Mouse (Mus musculus) heart, embryonic 12.5 days (tissue): ENCODE measurements around the gene Rabl2. TPM values are rescaled to one million over a fixed set of nuclear protein-coding genes. Genes with fewer than 3 reads are reported as not detected.

Experiments used
- ATAC-seq: fragments of 200-750 bp; cut with Nextera tagmentation; 2 replicates; pipeline ENCODE4 v1.8.0; 2017; ENCODE audit warnings: moderate TSS enrichment, moderate library complexity; ENCODE audit not compliant: insufficient number of reproducible peaks, low FRiP score
- H3K27ac ChIP-seq: fragments of 300-500 bp; sonication (generic); 2 replicates; pipeline ENCODE4 v1.5.1; 2016; ENCODE audit warnings: mild to moderate bottlenecking, moderate library complexity; ENCODE audit not compliant: poor library complexity, severe bottlenecking
- H3K27me3 ChIP-seq: fragments of 300-500 bp; sonication (generic); replicated peaks from 2 replicates; pipeline ENCODE4 v1.6.1; 2016; ENCODE audit warnings: mild to moderate bottlenecking, moderate library complexity
- H3K36me3 ChIP-seq: fragments of 300-500 bp; sonication (generic); 2 replicates; pipeline ENCODE4 v1.6.1; 2016; ENCODE audit warnings: mild to moderate bottlenecking, moderate library complexity
- H3K4me1 ChIP-seq: fragments of 300-500 bp; sonication (generic); replicated peaks from 2 replicates; pipeline ENCODE4 v1.6.1; 2016; ENCODE audit warnings: mild to moderate bottlenecking
- H3K4me2 ChIP-seq: fragments of 300-500 bp; sonication (generic); 2 replicates; pipeline ENCODE4 v1.6.1; 2016; ENCODE audit warnings: mild to moderate bottlenecking, moderate library complexity
- H3K4me3 ChIP-seq: fragments of 300-500 bp; sonication (generic); 2 replicates; pipeline ENCODE4 v1.5.1; 2016; ENCODE audit warnings: mild to moderate bottlenecking
- H3K9ac ChIP-seq: fragments of 300-500 bp; sonication (generic); 2 replicates; pipeline ENCODE4 v1.6.1; 2016; ENCODE audit warnings: mild to moderate bottlenecking, moderate library complexity
- H3K9me3 ChIP-seq: fragments of 300-500 bp; sonication (generic); replicated peaks from 2 replicates; pipeline ENCODE4 v1.6.1; 2016; ENCODE audit warnings: mild to moderate bottlenecking, moderate library complexity
- WGBS: fragments of 180-500 bp; shearing (Covaris S2); methylation state at CpG from one replicate; pipeline ENCODE4 v1.1.7; 2016; 5-methylcytosine and 5-hydroxymethylcytosine counted together
- polyA plus RNA-seq: library from polyadenylated mRNA; unstranded; fragments of >200 nt; fragmentation: Nextera tagmentation; extraction: Ambion mirVana; gene quantifications from 2 replicates; pipeline ENCODE4 v1.2.1, GENCODE M21; 2016

Rabl2 gene
- polyA plus RNA-seq, result 20.3 and 21.1 TPM in 2 replicates

DNA sequence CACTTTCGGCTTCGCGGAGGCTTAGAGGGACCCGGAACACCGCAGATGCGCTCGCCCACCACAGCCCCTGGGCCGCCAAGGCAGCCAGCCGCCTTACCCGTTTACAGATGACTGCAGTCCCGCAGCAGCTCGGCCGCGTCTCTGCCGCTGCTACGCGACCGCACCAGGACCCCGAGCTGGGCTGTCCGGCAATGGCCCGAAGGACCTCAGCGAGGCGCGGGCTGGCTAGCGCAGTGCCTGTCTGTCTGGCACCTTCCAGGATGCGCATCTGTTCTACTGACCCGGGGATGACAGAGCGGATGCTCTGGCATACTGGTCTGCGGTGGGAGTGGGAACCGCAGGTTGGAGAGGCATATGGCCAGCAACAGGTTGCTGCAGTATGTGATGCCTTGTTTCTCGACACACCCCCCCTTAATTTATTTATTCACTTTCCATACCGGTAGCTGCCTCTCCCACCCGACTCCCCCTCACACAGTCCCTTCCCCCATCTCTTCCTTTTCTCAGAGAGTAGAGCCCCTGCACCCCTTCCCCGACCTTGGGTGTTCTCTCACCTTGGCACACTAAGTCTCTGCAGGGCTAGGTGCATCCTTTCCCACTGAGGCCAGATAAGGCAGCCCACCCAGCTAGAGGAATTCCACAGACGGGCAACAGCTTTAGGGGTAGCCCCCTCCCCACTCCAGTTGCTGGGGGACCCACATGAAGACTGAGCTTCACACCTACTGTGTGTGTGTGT lies at the start of gene Rabl2:
TSS of gene Rabl2 (minus strand) at position 201 of the 733 bp plus-strand sequence.
- H3K27ac ChIP-seq, result no peak within 1 kb of the TSS
- under 1% methylated on average over 35 of the region's 35 CpGs for WGBS

GRCm38 (mm10) chr15:89623626-89623959 lies 31.9 kb upstream of the Rabl2 start:
- Histone ChIP-seq H3K9me3 (0 out of 2 replicates have a peak, but pooled peaks cover 4% of the 10 kb centered on the region), H3K9ac (no peak overlapping the region), H3K27ac (no peak overlapping the region), H3K4me3 (no peak overlapping the region), H3K4me1 (0 out of 2 replicates have a peak, but pooled peaks cover 4% of the 10 kb centered on the region), H3K4me2 (no peak overlapping the region), H3K27me3 (no peaks in the 10 kb centered on the region), H3K36me3 (no peaks in the 10 kb centered on the region)
- peak; percentile 39; the same call in 1 of the 2 replicates for ATAC-seq
- 14% methylated on average over 6 of the region's 6 CpGs for WGBS

More for the DNA sequence above, at the start of gene Rabl2:
- H3K27me3 ChIP-seq, result no peaks in the 10 kb centered on the region
- peak; percentile 91 for ATAC-seq
- H3K4me1 ChIP-seq, result peaks cover 4% of the 10 kb centered on the region
- H3K9me3 ChIP-seq, result no peaks in the 10 kb centered on the region
- peak within 1 kb of the TSS; percentile 84 for H3K9ac ChIP-seq
- peak within 1 kb of the TSS; percentile 89 for H3K4me2 ChIP-seq
- peak within 1 kb of the TSS; percentile 92 for H3K4me3 ChIP-seq
- no peaks in the 10 kb centered on the region for H3K36me3 ChIP-seq

GRCm38 (mm10) chr15:89622959-89623625 lies 31.4 kb upstream of the Rabl2 start:
- Histone ChIP-seq H3K4me1 (0 out of 2 replicates have a peak, but pooled peaks cover 4% of the 10 kb centered on the region), H3K9ac (no peak overlapping the region), H3K27ac (no peak overlapping the region), H3K36me3 (no peaks in the 10 kb centered on the region), H3K27me3 (no peaks in the 10 kb centered on the region), H3K9me3 (0 out of 2 replicates have a peak, but pooled peaks cover 4% of the 10 kb centered on the region), H3K4me2 (no peak overlapping the region), H3K4me3 (no peak overlapping the region)
- WGBS, result 54% methylated on average over 5 of the region's 5 CpGs
- no peak for ATAC-seq

- H3K4me3 ChIP-seq, result no peak overlapping the region
- peak; percentile 55; the same call in 1 of the 2 replicates for ATAC-seq
- H3K9ac ChIP-seq, result no peak overlapping the region
- no peak overlapping the region for H3K27ac ChIP-seq
- no peak overlapping the region for H3K4me2 ChIP-seq
- H3K27me3 ChIP-seq, result no peaks in the 10 kb centered on the region
- H3K36me3 ChIP-seq, result no peaks in the 10 kb centered on the region
- WGBS, result 77% methylated on average over 12 of the region's 12 CpGs
- H3K4me1 ChIP-seq, result 0 out of 2 replicates have a peak, but pooled peaks cover 4% of the 10 kb centered on the region
- 0 out of 2 replicates have a peak, but pooled peaks cover 4% of the 10 kb centered on the region for H3K9me3 ChIP-seq
Observed at GRCm38 (mm10) chr15:89622312-89622958, 30.7 kb upstream of the Rabl2 start.

DNA sequence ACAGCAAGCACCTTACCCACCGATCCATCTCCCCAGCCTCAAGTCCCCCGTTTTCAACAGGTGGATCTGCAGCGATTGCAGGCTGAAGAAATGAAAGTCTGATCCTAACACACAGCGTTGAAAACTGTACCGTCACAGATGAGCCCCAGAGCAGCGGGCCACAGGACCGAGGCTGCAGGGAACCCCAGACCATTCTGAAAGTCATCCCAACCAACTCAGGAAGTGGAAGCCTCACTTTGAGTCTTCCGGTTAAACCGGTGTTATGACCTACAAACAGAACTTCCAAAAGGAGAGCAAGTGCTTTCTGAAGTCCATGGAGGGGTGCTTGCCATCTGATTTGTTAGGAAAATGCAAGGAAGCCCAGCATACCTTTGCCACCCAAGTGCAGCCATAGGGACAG lies 16.2 kb upstream of the Rabl2 start:
- no peak for ATAC-seq
- 72% methylated on average over 9 of the region's 9 CpGs for WGBS
- Histone ChIP-seq H3K4me3 (no peak overlapping the region), H3K36me3 (no peaks in the 10 kb centered on the region), H3K27me3 (no peaks in the 10 kb centered on the region), H3K4me2 (no peak overlapping the region), H3K9me3 (peaks cover 5% of the 10 kb centered on the region), H3K9ac (no peak overlapping the region), H3K4me1 (no peaks in the 10 kb centered on the region), H3K27ac (no peak overlapping the region)

DNA sequence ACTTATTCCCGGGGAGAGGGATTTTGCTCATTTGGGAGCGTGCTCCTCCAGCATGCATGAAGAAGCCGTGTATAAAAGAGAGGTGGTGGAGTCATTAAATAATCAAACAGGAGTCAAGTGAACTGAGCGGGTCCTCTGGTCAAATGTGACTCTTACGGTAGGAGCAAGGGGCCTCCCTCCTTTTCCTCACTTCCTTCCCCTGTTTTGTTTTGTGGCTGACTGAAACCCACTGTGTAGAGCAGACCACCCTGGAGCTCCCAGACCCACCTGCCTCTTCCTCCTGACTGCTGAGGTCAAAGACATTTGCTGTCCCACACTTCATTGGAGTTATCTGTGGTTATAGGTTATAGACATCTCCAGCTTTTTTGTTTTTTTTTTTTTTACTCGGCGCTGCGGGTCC lies 15.8 kb upstream of the Rabl2 start:
- WGBS, result 74% methylated on average over 8 of the region's 8 CpGs
- no peak for ATAC-seq
- Histone ChIP-seq H3K4me1 (no peaks in the 10 kb centered on the region), H3K27ac (no peak overlapping the region), H3K4me2 (no peak overlapping the region), H3K9ac (no peak overlapping the region), H3K9me3 (peaks cover 5% of the 10 kb centered on the region), H3K4me3 (no peak overlapping the region), H3K36me3 (no peaks in the 10 kb centered on the region), H3K27me3 (no peaks in the 10 kb centered on the region)

- no peak overlapping the region for H3K9ac ChIP-seq
- H3K27me3 ChIP-seq, result no peaks in the 10 kb centered on the region
- no peaks in the 10 kb centered on the region for H3K4me1 ChIP-seq
- WGBS, result 76% methylated on average over 12 of the region's 12 CpGs
- H3K4me2 ChIP-seq, result no peak overlapping the region
- H3K36me3 ChIP-seq, result no peaks in the 10 kb centered on the region
- peaks cover 4% of the 10 kb centered on the region; the same call in 1 of the 2 replicates for H3K9me3 ChIP-seq
- ATAC-seq, result no peak
- no peak overlapping the region for H3K4me3 ChIP-seq
- no peak overlapping the region for H3K27ac ChIP-seq
Observed at GRCm38 (mm10) chr15:89605822-89606570, 14.3 kb upstream of the Rabl2 start.

- H3K9me3 ChIP-seq, result no peaks in the 10 kb centered on the region
- ATAC-seq, result no peak
- H3K27me3 ChIP-seq, result no peaks in the 10 kb centered on the region
- peak overlapping the region; percentile 92 for H3K4me3 ChIP-seq
- H3K36me3 ChIP-seq, result no peaks in the 10 kb centered on the region
- H3K4me2 ChIP-seq, result peak overlapping the region; percentile 89
- peaks cover 4% of the 10 kb centered on the region for H3K4me1 ChIP-seq
- 45% methylated on average over 4 of the region's 4 CpGs for WGBS
- H3K27ac ChIP-seq, result no peak overlapping the region
- H3K9ac ChIP-seq, result no peak overlapping the region
Observed at GRCm38 (mm10) chr15:89592548-89592947, 825 bp upstream of the Rabl2 start.

- Histone ChIP-seq H3K4me2 (peak overlapping the region; percentile 89), H3K27me3 (no peaks in the 10 kb centered on the region), H3K4me1 (peaks cover 4% of the 10 kb centered on the region), H3K9ac (peak overlapping the region; percentile 84), H3K4me3 (peak overlapping the region; percentile 92), H3K9me3 (no peaks in the 10 kb centered on the region), H3K36me3 (peaks cover 4% of the 10 kb centered on the region; the same call in 1 of the 2 replicates), H3K27ac (no peak overlapping the region)
- 4% methylated on average over 30 of the region's 30 CpGs for WGBS
- ATAC-seq, result no peak
Observed at GRCm38 (mm10) chr15:89591317-89591716, 406 bp downstream of the Rabl2 start.

DNA sequence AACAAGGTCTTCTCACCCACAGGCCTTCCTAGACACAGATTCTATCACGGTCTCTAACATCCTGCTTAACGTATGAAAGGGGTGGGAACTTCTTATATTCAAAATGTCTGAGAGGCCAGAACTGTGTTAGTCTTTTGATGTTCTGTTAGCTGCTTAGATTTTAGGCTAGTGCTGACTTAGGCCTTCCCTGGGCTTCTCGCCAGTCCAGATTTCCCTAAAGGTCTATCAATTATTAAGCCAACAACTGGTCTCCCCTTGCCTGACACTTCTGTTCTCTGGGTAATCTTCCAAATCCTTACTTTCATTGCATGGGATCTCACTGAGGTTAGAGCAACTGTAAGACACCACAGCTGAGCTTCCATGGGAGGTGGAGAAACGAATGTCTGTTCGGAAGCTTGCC lies 2.6 kb downstream of the Rabl2 start:
- WGBS, result 78% methylated on average over 5 of the region's 5 CpGs
- Histone ChIP-seq H3K4me3 (no peak overlapping the region), H3K9ac (no peak overlapping the region), H3K4me1 (peaks cover 4% of the 10 kb centered on the region), H3K27ac (no peak overlapping the region), H3K4me2 (no peak overlapping the region), H3K27me3 (no peaks in the 10 kb centered on the region), H3K36me3 (peaks cover 4% of the 10 kb centered on the region; the same call in 1 of the 2 replicates), H3K9me3 (no peaks in the 10 kb centered on the region)
- no peak for ATAC-seq
